Mouse (Mus musculus) spleen, adult 2 months (tissue): Measurements from ENCODE around the gene Smg6. TPM values are rescaled to one million over a fixed set of nuclear protein-coding genes. Genes with fewer than 3 reads are reported as not detected.

Experiments used
- DNase-seq, 2 experiments: peaks; one replicate each; pipeline versions ENCODE4 v3.0.0 to v3.0.0-alpha.2; 2012 to 2021; ENCODE audit warnings: low spot score in 2 of 2, low read depth in 1 of 2
- H3K27ac ChIP-seq: fragments of 200-500 bp; 2 replicates; pipeline ENCODE4 v1.5.1; 2012; ENCODE audit warnings: low read length, inconsistent platforms; ENCODE audit not compliant: insufficient read depth
- H3K27me3 ChIP-seq: fragments of 200-500 bp; 2 replicates; pipeline ENCODE4 v1.6.1; 2012; ENCODE audit warnings: mild to moderate bottlenecking, moderate library complexity, low read length, inconsistent platforms; ENCODE audit not compliant: control insufficient read depth, insufficient read depth
- H3K36me3 ChIP-seq: fragments of 200-500 bp; 2 replicates; pipeline ENCODE4 v1.6.1; 2012; ENCODE audit warnings: mild to moderate bottlenecking, low read length, inconsistent platforms; ENCODE audit not compliant: control insufficient read depth, insufficient read depth
- H3K4me1 ChIP-seq: fragments of 200-500 bp; 2 replicates; pipeline ENCODE4 v1.6.1; 2011; ENCODE audit warnings: inconsistent platforms; ENCODE audit not compliant: control insufficient read depth, insufficient read depth, insufficient read length
- H3K4me3 ChIP-seq: fragments of 200-500 bp; 2 replicates; pipeline ENCODE4 v1.5.1; 2011; ENCODE audit warnings: mild to moderate bottlenecking, inconsistent platforms; ENCODE audit not compliant: insufficient read depth, insufficient read length; ENCODE audit errors: extremely low read depth
- CTCF ChIP-seq: fragments of 200-500 bp; IDR thresholded peaks from 2 replicates; pipeline ENCODE4 v1.5.1; 2011; ENCODE audit warnings: mild to moderate bottlenecking, inconsistent platforms; ENCODE audit not compliant: insufficient read depth, insufficient read length, insufficient replicate concordance; ENCODE audit errors: extremely low read depth
- POLR2A ChIP-seq: fragments of 200-500 bp; IDR thresholded peaks from 2 replicates; pipeline ENCODE4 v1.6.1; 2011; ENCODE audit warnings: low read depth, low read length, inconsistent platforms
- WGBS: fragments of 180-500 bp; shearing (Covaris S2); methylation state at CpG from one replicate; pipeline ENCODE4 v1.1.7; 2018; 5-methylcytosine and 5-hydroxymethylcytosine counted together
- polyA plus RNA-seq: library from polyadenylated mRNA; depleted of rRNA; stranded (reverse); fragments of >200 nt; gene quantifications from 2 replicates; pipeline ENCODE4 v1.2.3, GENCODE M21; 2012

The Smg6 gene
- polyA plus RNA-seq, 1 experiment, result 28.6 TPM

DNA sequence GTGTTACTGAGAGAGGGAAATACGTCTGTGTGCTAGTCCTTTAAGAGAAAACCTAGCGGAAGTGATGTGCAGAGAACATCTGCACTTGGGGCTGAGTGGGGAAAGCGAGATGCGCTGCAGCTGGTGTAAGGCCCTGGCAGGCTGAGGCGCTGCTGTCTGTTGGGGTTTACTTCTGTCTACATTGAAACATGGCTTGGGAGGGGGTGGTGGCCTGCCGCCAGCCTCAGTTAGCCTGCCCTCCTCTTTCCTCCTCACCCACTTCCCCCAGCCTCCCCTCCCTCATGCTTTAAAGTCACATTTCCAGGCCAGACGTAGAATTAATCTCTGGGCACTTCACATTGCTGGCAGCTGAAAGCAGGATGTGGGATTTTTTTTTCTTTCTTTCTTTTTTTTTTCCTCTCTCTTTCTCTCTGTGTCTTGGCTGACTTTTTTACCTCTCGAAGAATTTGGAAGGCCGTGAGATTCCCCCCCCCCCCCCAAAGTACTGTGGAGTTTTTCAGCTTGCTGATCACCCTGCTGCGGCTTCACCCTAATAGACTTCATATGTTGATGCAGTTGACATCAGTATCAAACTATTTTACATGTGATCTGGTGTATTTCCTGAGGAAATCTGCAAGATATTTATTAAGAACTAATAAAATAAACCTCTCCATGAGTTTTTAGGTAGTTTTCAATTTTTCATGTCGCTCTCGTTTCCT, 87.5 kb downstream of the Smg6 start:
- Histone ChIP-seq H3K36me3 (no peaks in the 10 kb centered on the region), H3K4me3 (no peak overlapping the region), H3K27ac (peak overlapping the region; percentile 43), H3K27me3 (no peaks in the 10 kb centered on the region), H3K4me1 (peaks cover 2% of the 10 kb centered on the region)
- DNase-seq, result peak; percentile 34 to 53
- TF ChIP-seq POLR2A (no peak), CTCF (no peak)
- WGBS, result 19% methylated on average over 12 of the region's 12 CpGs

DNA sequence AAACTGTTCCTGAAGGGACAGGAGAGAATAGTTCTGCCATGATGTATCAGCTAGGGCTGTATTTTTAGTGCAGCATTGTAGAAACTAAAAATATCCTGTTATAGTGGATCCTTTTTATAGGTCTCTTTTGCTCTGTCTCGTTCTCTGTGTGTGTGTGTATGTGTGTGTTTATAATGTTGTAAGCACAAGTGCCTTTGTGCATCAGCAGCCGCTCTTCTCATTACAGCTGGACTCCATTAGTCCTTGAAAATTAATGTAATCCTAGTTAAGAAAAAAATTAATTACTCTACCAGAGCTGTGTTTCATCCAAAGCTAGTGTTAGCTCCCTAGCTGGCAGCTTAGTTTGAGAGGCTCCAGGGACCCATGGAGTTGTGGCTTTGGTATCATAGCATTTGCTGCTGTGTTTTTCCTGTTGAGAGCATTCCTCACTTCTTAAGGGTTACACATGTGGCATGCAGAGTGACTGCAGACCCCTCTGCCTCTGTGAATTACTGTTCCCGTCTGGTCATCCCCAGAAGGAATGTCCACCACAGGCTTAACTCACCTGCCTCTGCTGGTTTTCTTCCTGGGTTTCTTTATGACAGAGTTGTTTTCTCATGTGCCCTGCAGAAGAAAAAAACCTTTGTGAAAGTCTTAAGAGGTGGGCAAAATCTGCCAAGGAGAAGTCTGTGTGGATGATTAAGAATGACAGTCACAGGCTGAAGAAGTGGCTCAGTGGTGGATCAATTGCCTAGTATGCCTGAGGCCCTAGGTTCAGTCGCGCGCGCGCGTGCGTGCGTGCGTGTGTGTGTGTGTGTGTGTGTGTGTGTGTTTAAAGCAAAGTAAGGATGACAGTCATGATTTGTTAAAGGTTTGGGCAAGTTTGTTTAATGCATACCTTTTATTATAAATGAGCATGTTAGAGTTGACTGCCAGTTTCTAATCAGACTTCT, 88.4 kb downstream of the Smg6 start:
- no peak for DNase-seq
- no peak overlapping the region for H3K27ac ChIP-seq
- H3K36me3 ChIP-seq, result no peaks in the 10 kb centered on the region
- TF ChIP-seq POLR2A (no peak), CTCF (no peak)
- WGBS, result 90% methylated on average over 12 of the region's 12 CpGs
- peaks cover 2% of the 10 kb centered on the region for H3K4me1 ChIP-seq
- no peak overlapping the region for H3K4me3 ChIP-seq
- H3K27me3 ChIP-seq, result no peaks in the 10 kb centered on the region

DNA sequence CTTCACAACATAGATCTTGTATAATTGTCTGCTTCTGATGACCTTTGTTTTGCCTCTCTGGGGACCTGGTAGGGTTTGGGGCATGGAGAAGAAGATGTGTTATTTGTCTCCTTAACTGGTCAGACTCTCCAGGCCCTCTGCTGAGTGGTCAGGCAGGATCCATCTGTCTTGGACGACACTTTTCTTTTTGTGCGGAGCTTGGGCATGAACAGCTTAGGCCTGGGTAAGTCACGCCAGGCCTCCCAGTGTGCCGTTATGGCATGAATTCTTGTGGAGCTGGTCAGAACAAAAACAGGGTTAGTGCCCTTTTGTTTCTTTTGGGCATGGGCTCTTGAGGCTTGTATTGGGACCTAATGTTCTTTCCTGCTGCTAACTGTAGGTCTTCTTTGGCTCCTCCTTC, 89.2 kb downstream of the Smg6 start:
- H3K4me1 ChIP-seq, result peaks cover 2% of the 10 kb centered on the region
- no peaks in the 10 kb centered on the region for H3K27me3 ChIP-seq
- TF ChIP-seq CTCF, result no peak
- TF ChIP-seq POLR2A, result no peak
- no peak overlapping the region for H3K4me3 ChIP-seq
- DNase-seq, result no peak
- 92% methylated on average over 4 of the region's 4 CpGs for WGBS
- peak overlapping the region; percentile 23; the same call in 1 of the 2 replicates for H3K27ac ChIP-seq
- H3K36me3 ChIP-seq, result no peaks in the 10 kb centered on the region

DNA sequence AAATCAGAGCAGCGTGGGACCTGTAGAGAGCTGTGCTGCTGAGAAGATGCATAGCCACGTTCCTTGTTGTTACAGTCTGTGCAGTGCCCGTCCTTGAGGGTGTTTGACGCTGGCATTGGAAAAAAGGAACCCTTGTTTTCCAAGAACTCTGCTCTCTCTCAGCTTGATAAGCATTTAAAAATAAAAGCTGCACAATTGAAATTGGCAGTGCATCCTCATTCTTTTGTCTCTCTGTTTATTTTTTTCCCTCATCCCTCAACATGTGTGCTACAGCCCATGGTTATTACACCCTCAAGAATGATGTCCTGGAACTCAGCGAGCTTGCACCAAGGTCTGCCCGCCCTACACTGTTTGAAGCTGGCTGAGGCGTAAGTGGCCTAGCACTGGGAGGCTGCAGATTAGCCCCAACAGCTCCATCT, 89.8 kb downstream of the Smg6 start:
- WGBS, result 90% methylated on average over 7 of the region's 7 CpGs

GRCm38 (mm10) chr11:75016309-75016860, 90.8 kb downstream of the Smg6 start:
- 87% methylated on average over 5 of the region's 5 CpGs for WGBS
- no peak for DNase-seq
- Histone ChIP-seq H3K36me3 (no peaks in the 10 kb centered on the region), H3K4me3 (no peak overlapping the region), H3K27me3 (no peaks in the 10 kb centered on the region), H3K27ac (no peak overlapping the region), H3K4me1 (peaks cover 2% of the 10 kb centered on the region)
- TF ChIP-seq POLR2A (no peak), CTCF (no peak)

More for the DNA sequence above, 89.8 kb downstream of the Smg6 start:
- no peak for DNase-seq
- no peaks in the 10 kb centered on the region for H3K27me3 ChIP-seq
- peaks cover 2% of the 10 kb centered on the region for H3K4me1 ChIP-seq
- H3K4me3 ChIP-seq, result no peak overlapping the region
- TF ChIP-seq CTCF (no peak), POLR2A (no peak)
- H3K36me3 ChIP-seq, result no peaks in the 10 kb centered on the region
- no peak overlapping the region for H3K27ac ChIP-seq

DNA sequence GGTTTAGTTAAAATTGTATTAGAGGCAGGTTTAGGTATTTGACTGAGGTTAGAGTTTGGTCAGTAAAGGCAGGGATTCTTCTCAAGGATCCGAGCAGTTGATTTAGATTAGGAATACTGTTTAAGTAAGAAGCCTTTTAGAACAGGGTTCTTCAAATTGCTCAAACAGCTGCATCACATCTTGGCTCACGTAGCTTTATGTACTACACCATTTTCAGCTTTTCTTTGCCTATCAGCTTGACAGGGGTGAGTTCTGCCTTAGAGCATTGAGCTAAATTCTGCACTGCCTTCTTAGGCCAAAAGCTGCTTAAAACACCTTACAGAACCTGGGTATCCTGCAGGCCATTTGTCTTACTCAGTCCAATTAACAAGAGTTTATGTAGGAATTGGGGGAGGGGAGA, 92.2 kb downstream of the Smg6 start:
- TF ChIP-seq POLR2A (no peak), CTCF (no peak)
- Histone ChIP-seq H3K4me3 (no peak overlapping the region), H3K4me1 (no peaks in the 10 kb centered on the region), H3K27ac (no peak overlapping the region), H3K27me3 (no peaks in the 10 kb centered on the region), H3K36me3 (no peaks in the 10 kb centered on the region)
- no peak for DNase-seq
- WGBS, result 80% methylated on average over 2 of the region's 2 CpGs
